Mouse (Mus musculus) left cerebral cortex, postnatal 36 days (tissue): ENCODE data around the gene Atp8a2. TPM values are rescaled to one million over a fixed set of nuclear protein-coding genes. Genes with fewer than 3 reads are reported as not detected.

Experiments used
- DNase-seq, 2 experiments: peaks; one replicate each; pipeline ENCODE4 v3.0.0; 2021 to 2022; ENCODE audit warnings: low spot score in 2 of 2, mixed read lengths in 1 of 2
- intact Hi-C: fragments of 180-260 bp; cut with DNase I; formaldehyde crosslinking; loops from one replicate; pipeline ENCODE4 v1.15.1; 2025
- total RNA-seq, 2 experiments: library from RNA; stranded (reverse); gene quantifications; 2 replicates each; pipeline ENCODE4 v1.2.3; 2021

Gene Atp8a2
- total RNA-seq, 2 experiments from 2014 or later = 63.5 to 77.6 TPM

GRCm38 (mm10) chr14:60061023-60061422, 136.0 kb downstream of the Atp8a2 start:
- intact Hi-C loops = no loop called here
- DNase-seq = no peak

- intact Hi-C loops = no loop called here
- DNase-seq = no peak
These were observed 138.1 kb downstream of the Atp8a2 start for GRCm38 (mm10) chr14:60058867-60059266.

GRCm38 (mm10) chr14:60055231-60055630, 141.7 kb downstream of the Atp8a2 start:
- intact Hi-C loops = no loop called here
- no peak for DNase-seq

DNA sequence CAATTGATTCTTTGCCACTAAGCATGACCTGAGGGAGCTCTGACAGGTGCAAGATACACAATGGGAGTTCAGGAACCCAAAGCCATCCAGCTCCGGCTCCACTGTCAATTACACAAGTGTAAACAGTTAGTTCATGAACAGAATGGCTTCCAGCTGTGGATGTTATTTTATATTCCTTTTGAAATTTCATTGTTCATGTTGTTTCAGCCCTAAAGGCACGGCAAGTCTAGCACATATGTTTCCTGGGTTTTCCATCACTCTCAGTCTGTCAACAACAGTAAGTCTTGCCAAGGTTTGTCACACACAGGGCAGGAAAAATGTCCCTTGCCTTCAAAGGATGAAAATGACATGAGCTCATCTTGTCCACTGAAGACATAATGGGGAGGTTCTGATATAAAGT, 166.3 kb downstream of the Atp8a2 start:
- intact Hi-C loops = no loop called here
- no peak for DNase-seq

DNA sequence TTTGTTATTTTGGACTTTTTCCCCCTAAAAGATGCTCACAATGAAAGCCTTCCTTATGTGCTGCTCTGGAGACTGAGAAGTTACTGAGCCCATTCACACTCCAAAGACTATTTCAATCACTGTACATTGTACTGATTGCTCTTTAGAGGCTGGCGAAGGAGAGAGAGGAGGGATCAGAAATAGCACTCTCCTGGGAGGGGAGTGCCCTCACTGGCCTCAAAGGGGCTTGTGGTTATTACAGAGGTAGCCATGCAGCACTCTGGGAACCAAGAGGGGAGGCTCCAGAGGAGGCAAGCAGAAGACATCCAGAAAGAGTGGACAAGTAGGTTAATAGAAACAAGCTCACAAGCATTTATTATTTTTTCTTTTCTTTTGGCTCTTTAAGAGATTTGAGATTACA, 169.8 kb downstream of the Atp8a2 start:
- intact Hi-C loops = loop anchor here (5.0 kb wide), 1 partner anchor 150 kb away; no protein-coding TSS in a partner anchor
- DNase-seq = no peak

DNA sequence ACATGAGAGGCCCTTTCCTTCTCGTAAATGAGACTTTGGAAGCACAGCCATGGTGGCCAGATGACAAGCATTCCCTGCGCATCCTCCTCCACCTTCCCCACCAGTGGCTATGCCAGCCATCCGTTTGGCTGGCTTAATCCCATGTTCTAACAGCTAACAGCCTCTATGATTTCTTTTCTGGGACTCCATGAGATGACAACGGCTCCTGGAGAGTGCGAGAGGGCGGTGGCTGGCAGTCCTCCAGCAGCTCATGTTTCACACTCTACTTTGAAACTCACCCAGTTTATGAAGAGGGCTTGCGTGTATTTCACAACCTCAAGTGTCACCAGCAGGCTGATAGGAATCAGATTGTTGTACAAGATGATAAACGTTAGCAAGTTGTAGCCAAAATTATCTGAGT, 170.3 kb downstream of the Atp8a2 start:
- intact Hi-C loops = loop anchor here (5.0 kb wide), 1 partner anchor 151 kb away; no protein-coding TSS in a partner anchor
- DNase-seq = peak; percentile 83 to 85

DNA sequence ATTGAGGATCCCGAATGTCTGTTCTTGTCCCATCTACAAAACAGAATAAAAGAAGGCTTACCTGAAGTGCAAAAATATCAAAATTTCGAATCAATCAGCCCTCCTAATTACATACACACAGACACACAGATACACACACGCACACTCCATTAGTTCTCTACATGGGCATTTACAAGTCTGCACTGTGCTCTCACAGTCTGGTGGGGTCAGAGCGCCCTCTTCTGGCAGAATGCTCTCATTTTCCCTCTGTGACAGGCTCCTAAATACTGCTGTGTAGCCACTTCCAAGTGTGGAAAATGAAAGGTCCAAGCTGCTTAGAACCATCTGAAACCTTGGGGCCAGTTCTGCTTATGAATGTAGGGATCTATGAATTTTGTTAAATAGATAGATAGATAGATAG, 181.1 kb downstream of the Atp8a2 start:
- intact Hi-C loops = loop anchor here (2.0 kb wide), 2 partner anchors 403 to 411 kb away; no protein-coding TSS in a partner anchor
- peak; percentile 63 to 78 for DNase-seq

DNA sequence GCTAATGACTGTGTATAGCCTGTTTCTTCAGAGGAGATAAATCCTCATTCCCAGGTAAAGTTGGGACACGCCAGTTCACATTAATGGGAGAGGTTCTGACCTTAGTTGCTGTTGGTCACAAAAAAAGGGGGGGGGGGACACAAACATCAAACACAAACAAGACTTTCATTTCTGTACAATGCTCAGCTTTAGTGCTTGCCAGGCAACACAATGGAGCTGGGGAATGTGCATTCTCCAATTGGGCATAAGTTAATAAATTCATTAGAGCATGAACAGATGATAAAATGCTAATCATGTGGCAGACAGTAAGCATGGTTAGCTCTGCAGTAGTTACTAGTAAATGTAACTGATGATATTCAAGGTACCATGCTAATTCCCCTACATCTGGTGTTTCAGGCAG, 195.2 kb downstream of the Atp8a2 start:
- no peak for DNase-seq
- intact Hi-C loops = no loop called here

DNA sequence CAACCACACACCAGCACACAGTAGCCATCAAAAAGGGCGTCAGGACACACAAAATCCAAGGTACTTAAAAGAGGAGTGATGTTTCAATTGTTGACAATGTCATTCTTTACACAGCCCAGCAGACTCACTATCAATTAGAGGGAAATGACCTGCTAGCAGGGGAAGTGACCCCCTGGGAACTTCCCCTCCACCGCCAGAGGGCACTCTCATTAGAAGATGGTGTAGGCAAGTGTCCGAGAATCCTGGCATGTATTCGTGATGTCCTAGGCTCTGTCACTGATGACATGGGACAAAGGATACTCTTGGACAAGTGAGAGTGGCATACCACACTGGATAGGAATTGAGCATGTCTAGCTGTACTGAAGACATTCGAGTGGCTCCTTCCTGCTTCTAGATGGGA, 208.1 kb downstream of the Atp8a2 start:
- DNase-seq = no peak

GRCm38 (mm10) chr14:59987975-59988374, 209.0 kb downstream of the Atp8a2 start:
- intact Hi-C loops = no loop called here
- DNase-seq = no peak

More for the DNA sequence above, 208.1 kb downstream of the Atp8a2 start:
- intact Hi-C loops = no loop called here

DNA sequence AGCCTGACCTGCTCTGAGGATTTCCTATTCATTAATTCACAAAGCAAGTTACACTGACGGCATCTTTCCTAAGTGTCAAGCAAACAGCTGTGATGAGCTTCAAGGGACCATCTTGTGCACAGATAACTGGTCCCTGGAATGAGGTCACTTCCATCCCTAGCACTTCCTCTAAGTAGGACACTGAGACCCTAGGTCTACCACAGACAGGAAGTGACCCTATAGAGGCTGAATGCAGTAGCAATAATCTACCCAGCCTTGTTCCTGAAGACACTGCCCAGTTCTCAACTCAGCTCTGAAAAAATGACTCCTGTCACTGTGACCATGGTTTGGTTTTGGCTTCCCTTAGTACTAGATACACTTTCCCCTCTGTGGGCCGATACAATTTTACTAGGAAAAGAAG, 219.0 kb downstream of the Atp8a2 start:
- intact Hi-C loops = no loop called here
- no peak for DNase-seq

- no peak for DNase-seq
- intact Hi-C loops = no loop called here
These were observed 225.7 kb downstream of the Atp8a2 start for GRCm38 (mm10) chr14:59971221-59971730.

DNA sequence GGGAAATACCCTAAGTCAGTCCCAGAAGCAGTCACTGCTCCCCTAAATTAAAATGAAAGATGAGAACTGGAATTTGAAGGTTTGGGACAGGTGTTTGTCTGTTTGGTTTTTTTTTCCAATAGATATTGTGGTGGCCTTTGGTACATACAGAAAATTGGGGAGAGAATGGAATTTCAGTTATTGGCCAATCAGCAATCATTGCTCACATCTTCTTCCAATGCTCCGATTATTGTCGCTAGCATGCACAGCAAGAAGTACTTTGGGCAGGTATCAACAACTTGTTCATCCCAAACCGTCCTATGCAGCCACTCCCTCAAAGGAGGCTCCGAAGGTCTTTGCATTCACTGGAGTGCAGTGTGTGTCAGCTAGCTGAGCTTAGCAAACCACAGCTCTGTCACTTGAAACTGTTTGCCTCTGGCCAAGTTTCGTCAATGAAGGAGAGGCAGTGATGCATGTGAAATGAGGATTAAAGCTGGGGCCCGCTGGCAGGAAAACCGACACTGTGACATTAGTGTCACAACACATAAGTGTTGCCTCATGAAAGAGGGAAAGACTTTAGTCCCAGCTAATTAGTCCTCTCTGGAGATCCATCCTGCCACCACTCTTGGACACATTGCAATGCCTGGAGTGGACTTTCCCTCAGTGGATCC, 227.4 kb downstream of the Atp8a2 start:
- intact Hi-C loops = no loop called here
- DNase-seq = no peak

DNA sequence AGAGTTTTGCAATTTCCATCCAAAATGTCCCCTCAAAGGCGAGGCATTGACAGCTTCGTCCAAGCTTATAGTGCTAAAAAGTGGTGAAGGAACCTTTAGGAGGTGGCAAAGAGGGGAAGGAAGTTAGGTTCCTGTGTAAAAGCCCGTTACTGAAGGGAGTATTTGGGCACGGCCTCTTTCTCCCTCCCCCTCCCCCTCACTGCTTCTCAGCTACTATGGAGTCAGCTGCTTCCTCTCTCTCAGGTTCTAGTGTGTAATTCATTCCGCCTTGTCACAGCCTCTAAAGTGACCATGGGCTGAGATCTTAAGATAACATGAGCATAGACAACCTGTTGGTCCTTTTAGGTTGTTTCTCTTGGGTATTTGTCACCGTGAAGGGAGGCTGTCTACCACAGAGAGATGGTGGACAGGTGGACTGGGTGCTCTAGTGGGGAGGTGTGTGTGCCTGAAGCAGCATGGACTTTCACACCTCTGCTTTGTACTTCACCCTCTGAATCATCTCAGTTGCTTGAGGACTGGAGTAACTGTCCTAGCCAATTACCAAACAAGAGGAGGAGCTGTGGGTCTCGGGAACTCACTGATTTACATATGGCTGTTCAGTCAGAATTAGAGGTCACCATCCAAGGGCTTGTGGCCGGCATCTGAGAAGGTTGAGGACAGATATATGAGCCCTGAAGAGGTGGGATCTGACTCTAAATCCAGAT, 229.0 kb downstream of the Atp8a2 start:
- intact Hi-C loops = no loop called here
- DNase-seq = no peak

DNA sequence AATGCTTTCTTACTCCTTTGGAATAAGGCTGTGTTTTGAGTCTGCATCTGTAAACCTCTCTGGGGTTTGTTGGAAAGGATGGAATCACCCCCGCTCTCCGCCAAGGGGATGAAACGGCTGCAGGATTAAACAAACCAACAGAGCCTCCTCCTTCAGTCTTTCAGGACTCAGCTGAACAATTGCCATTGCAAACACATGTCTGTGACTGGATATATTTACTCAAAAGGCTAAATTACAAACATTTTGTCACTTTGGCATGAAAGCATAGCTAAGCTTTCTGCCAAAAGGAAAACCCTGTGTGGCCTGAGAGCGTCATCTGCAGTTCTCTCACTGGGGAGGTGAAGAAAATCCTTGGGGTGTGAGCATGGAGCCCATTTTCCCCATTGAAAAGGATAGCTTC, 230.0 kb downstream of the Atp8a2 start:
- no peak for DNase-seq
- intact Hi-C loops = no loop called here

GRCm38 (mm10) chr14:59964569-59964968, 232.4 kb downstream of the Atp8a2 start:
- intact Hi-C loops = no loop called here
- no peak for DNase-seq

DNA sequence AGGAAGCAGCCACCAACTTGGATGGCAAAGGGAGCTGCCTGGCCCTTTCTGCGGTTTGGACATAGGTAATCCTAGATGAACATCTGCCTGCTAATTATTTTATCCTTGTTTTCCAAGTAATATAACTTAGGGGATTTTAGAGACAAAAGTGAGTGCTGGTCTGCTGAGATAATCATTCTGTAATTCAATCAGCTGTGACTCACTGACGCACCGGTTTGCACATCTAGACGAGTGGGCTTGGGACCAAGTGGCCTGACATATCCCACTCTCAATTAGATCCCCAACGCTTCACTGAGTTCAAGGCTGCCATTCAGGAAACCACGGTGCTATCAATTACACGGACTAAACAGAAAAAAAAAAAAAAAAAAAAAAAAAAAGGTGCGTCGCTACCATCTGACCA, 236.0 kb downstream of the Atp8a2 start:
- intact Hi-C loops = no loop called here

GRCm38 (mm10) chr14:59960214-59960890, 236.6 kb downstream of the Atp8a2 start:
- intact Hi-C loops = no loop called here
- no peak for DNase-seq

More for the DNA sequence above, 236.0 kb downstream of the Atp8a2 start:
- DNase-seq = no peak

GRCm38 (mm10) chr14:59959723-59960122, 237.3 kb downstream of the Atp8a2 start:
- intact Hi-C loops = no loop called here
- DNase-seq = no peak

- intact Hi-C loops = no loop called here
- no peak for DNase-seq
These were observed 247.0 kb downstream of the Atp8a2 start for GRCm38 (mm10) chr14:59949983-59950382.
